Mouse (Mus musculus): ENCODE measurements at regions not wholly inside any gene's neighbourhood (a gene's known extent, or its start where the extent isn't known, plus 50 kb on each side); places are given as distances from the start of the nearest gene placed in this dataset.

GRCm38 (mm10) chr3:19897140-19897539 lies 59.7 kb upstream of the Cp start:
- TF ChIP-seq CTCF (IDR thresholded peaks at IDR 0.05; ENCODE audit: low read depth) = no peak
- TF ChIP-seq EP300 (IDR thresholded peaks at IDR 0.05; ENCODE audit: low read depth) = no peak

All from liver, embryonic 14.5 days (tissue).